ENCODE assay signal across 10 mouse cellular contexts in genomic region chr5:103554769-103555168, GRCm38 (mm10).
"Had no signal": no experiment of that assay in that cellular context is flagged by ENCODE, and none has a peak within 500 bp of the region (broad histone marks: within the 10 kb centered on the region; RNA-seq: fewer than 3 reads in every experiment).

No protein-coding gene starts in this region.

- H3K27ac ChIP-seq: liver, embryonic 13.5 days had no signal

- H3K9ac ChIP-seq: liver, embryonic 13.5 days had no signal

- H3K36me3 ChIP-seq: liver, embryonic 13.5 days had no signal

- H3K9me3 ChIP-seq: liver, embryonic 13.5 days had no signal

- H3K4me2 ChIP-seq: liver, embryonic 13.5 days; midbrain, embryonic 11.5 days had no signal

- H3K4me3 ChIP-seq: liver, embryonic 13.5 days had no signal

- DNase-seq: kidney, postnatal 14 days; kidney, postnatal 4 days; liver, embryonic 13.5 days; lung, adult 2 months; lung, postnatal 14 days; lung, postnatal 4 days; midbrain, embryonic 14.5 days; thymus, adult 18-20 months; thymus, postnatal 36 days had no signal

- H3K4me1 ChIP-seq: liver, embryonic 13.5 days had no signal

- H3K27me3 ChIP-seq: liver, embryonic 13.5 days had no signal
